Comparison of ENCODE assay signal across 13 mouse cellular contexts in genomic region chr9:54639192-54639591, GRCm38 (mm10).
"Had no signal": no experiment of that assay in that cellular context is flagged by ENCODE, and none has a peak within 500 bp of the region (broad histone marks: within the 10 kb centered on the region; RNA-seq: fewer than 3 reads in every experiment).

No protein-coding gene starts in this region.

- H3K9me3 ChIP-seq: limb, embryonic 10.5 days; liver, embryonic 15.5 days; midbrain, embryonic 10.5 days; neural tube, embryonic 12.5 days had no signal

- H3K27ac ChIP-seq: left cerebral cortex, adult 2 months; limb, embryonic 10.5 days; liver, embryonic 15.5 days; midbrain, embryonic 10.5 days; neural tube, embryonic 12.5 days had no signal

- H3K4me1 ChIP-seq: liver, embryonic 15.5 days; midbrain, embryonic 10.5 days; neural tube, embryonic 12.5 days had no signal

- H3K27me3 ChIP-seq: liver, embryonic 15.5 days; neural tube, embryonic 12.5 days had no signal

- H3K36me3 ChIP-seq: limb, embryonic 10.5 days; liver, embryonic 15.5 days; midbrain, embryonic 10.5 days; neural tube, embryonic 12.5 days had no signal

- DNase-seq: kidney, adult 8-10 months; kidney, postnatal 25 days; lung, embryonic 14.5 days; lung, postnatal 10 days; lung, postnatal 4 days; midbrain, embryonic 14.5 days; right cerebral cortex, postnatal 25 days; thymus, postnatal 4 days had no signal

- H3K4me3 ChIP-seq: left cerebral cortex, adult 2 months; limb, embryonic 10.5 days; liver, embryonic 15.5 days; midbrain, embryonic 10.5 days; neural tube, embryonic 12.5 days had no signal
